Mouse (Mus musculus) heart, embryonic 15.5 days (tissue): ENCODE measurements at regions not wholly inside any gene's neighbourhood (a gene's known extent, or its start where the extent isn't known, plus 50 kb on each side); places are given as distances from the start of the nearest gene placed in this dataset.
"Not testable (repeated sequence)": the region's sequence is repeated elsewhere in the genome, so short reads cannot be mapped to it uniquely, and the experiment has no call there.

Experiments
- ATAC-seq: fragments of 200-750 bp; cut with Nextera tagmentation; replicated peaks from 2 replicates; pipeline ENCODE4 v1.8.0; 2017; ENCODE audit warnings: low read depth, moderate TSS enrichment; ENCODE audit not compliant: insufficient number of reproducible peaks, insufficient read depth, low FRiP score
- H3K27ac ChIP-seq: fragments of 300-500 bp; sonication (generic); 2 replicates; pipeline ENCODE4 v1.5.1; 2015; ENCODE audit warnings: mild to moderate bottlenecking, inconsistent platforms
- H3K27me3 ChIP-seq: fragments of 300-500 bp; sonication (generic); 2 replicates; pipeline ENCODE4 v1.6.1; 2015; ENCODE audit warnings: inconsistent platforms
- H3K36me3 ChIP-seq: fragments of 300-500 bp; sonication (generic); 2 replicates; pipeline ENCODE4 v1.6.1; 2015; ENCODE audit warnings: mild to moderate bottlenecking, inconsistent platforms
- H3K4me1 ChIP-seq: fragments of 300-500 bp; sonication (generic); replicated peaks from 2 replicates; pipeline ENCODE4 v1.6.1; 2015; ENCODE audit warnings: inconsistent platforms
- H3K4me2 ChIP-seq: fragments of 300-500 bp; sonication (generic); 2 replicates; pipeline ENCODE4 v1.6.1; 2015; ENCODE audit warnings: inconsistent platforms, mild to moderate bottlenecking, moderate library complexity
- H3K4me3 ChIP-seq: fragments of 300-500 bp; sonication (generic); 2 replicates; pipeline ENCODE4 v1.5.1; 2015; ENCODE audit warnings: mild to moderate bottlenecking, inconsistent platforms
- H3K9ac ChIP-seq: fragments of 300-500 bp; sonication (generic); 2 replicates; pipeline ENCODE4 v1.6.1; 2015; ENCODE audit warnings: mild to moderate bottlenecking, inconsistent platforms
- H3K9me3 ChIP-seq: fragments of 300-500 bp; sonication (generic); replicated peaks from 2 replicates; pipeline ENCODE4 v1.6.1; 2016; ENCODE audit warnings: inconsistent platforms
- WGBS: fragments of 180-500 bp; shearing (Covaris S2); methylation state at CpG from one replicate; pipeline ENCODE4 v1.1.7; 2015; ENCODE audit warnings: mixed read lengths; 5-methylcytosine and 5-hydroxymethylcytosine counted together

GRCm38 (mm10) chr15:32021009-32021602 is 156.0 kb upstream of the Tas2r119 start:
- no peak overlapping the region for H3K27ac ChIP-seq

GRCm38 (mm10) chr15:32034091-32034490 is 143.0 kb upstream of the Tas2r119 start:
- 70% methylated on average over 1 of the region's 1 CpGs for WGBS
- Histone ChIP-seq H3K9ac (no peak overlapping the region), H3K4me2 (no peak overlapping the region), H3K4me3 (no peak overlapping the region), H3K4me1 (no peaks in the 10 kb centered on the region), H3K36me3 (no peaks in the 10 kb centered on the region), H3K27me3 (no peaks in the 10 kb centered on the region; the same call in 1 of the 2 replicates), H3K27ac (no peak overlapping the region), H3K9me3 (no peaks in the 10 kb centered on the region)
- no peak for ATAC-seq

More at GRCm38 (mm10) chr15:32021009-32021602, 156.0 kb upstream of the Tas2r119 start:
- 59% methylated on average over 5 of the region's 5 CpGs for WGBS
- peak overlapping the region; percentile 19; the same call in 1 of the 2 replicates for H3K4me2 ChIP-seq
- no peaks in the 10 kb centered on the region for H3K27me3 ChIP-seq
- H3K4me3 ChIP-seq: no peak overlapping the region
- ATAC-seq: no peak
- no peak overlapping the region for H3K9ac ChIP-seq
- H3K4me1 ChIP-seq: 0 out of 2 replicates have a peak, but pooled peaks cover 2% of the 10 kb centered on the region
- no peaks in the 10 kb centered on the region for H3K9me3 ChIP-seq
- H3K36me3 ChIP-seq: no peaks in the 10 kb centered on the region

- no peak overlapping the region for H3K9ac ChIP-seq
- H3K4me3 ChIP-seq: no peak overlapping the region
- H3K27me3 ChIP-seq: no peaks in the 10 kb centered on the region; the same call in 1 of the 2 replicates
- no peak overlapping the region for H3K27ac ChIP-seq
- 26% methylated on average over 7 of the region's 7 CpGs for WGBS
- H3K4me1 ChIP-seq: no peaks in the 10 kb centered on the region
- ATAC-seq: no peak
- H3K36me3 ChIP-seq: no peaks in the 10 kb centered on the region
- H3K4me2 ChIP-seq: no peak overlapping the region
- no peaks in the 10 kb centered on the region for H3K9me3 ChIP-seq
These were observed 142.3 kb upstream of the Tas2r119 start for GRCm38 (mm10) chr15:32034790-32035189.

- no peaks in the 10 kb centered on the region for H3K9me3 ChIP-seq
- ATAC-seq: no peak
- 81% methylated on average over 6 of the region's 6 CpGs for WGBS
- H3K4me3 ChIP-seq: no peak overlapping the region
- no peaks in the 10 kb centered on the region for H3K27me3 ChIP-seq
- H3K4me2 ChIP-seq: no peak overlapping the region
- no peak overlapping the region for H3K9ac ChIP-seq
- H3K4me1 ChIP-seq: 0 out of 2 replicates have a peak, but pooled peaks cover 3% of the 10 kb centered on the region
- H3K36me3 ChIP-seq: no peaks in the 10 kb centered on the region
- H3K27ac ChIP-seq: no peak overlapping the region
These were observed 135.3 kb upstream of the Tas2r119 start for GRCm38 (mm10) chr15:32041764-32042163.

GRCm38 (mm10) chr15:32042173-32042572 is 134.9 kb upstream of the Tas2r119 start:
- H3K4me3 ChIP-seq: no peak overlapping the region
- WGBS: 25% methylated on average over 4 of the region's 4 CpGs

GRCm38 (mm10) chr15:32042589-32042988 is 134.5 kb upstream of the Tas2r119 start:
- 40% methylated on average over 1 of the region's 1 CpGs for WGBS
- no peak for ATAC-seq
- H3K27ac ChIP-seq: peak overlapping the region; percentile 34; the same call in 1 of the 2 replicates

More at GRCm38 (mm10) chr15:32042173-32042572, 134.9 kb upstream of the Tas2r119 start:
- Histone ChIP-seq H3K4me2 (no peak overlapping the region), H3K27me3 (no peaks in the 10 kb centered on the region), H3K9ac (no peak overlapping the region), H3K9me3 (no peaks in the 10 kb centered on the region), H3K27ac (0 out of 2 replicates have a peak overlapping the region, but pooled peaks have one; percentile 34), H3K4me1 (0 out of 2 replicates have a peak, but pooled peaks cover 3% of the 10 kb centered on the region), H3K36me3 (no peaks in the 10 kb centered on the region)
- ATAC-seq: no peak

GRCm38 (mm10) chr15:32043207-32043606 is 133.9 kb upstream of the Tas2r119 start:
- no peak overlapping the region for H3K4me2 ChIP-seq
- no peak overlapping the region for H3K4me3 ChIP-seq
- 0 out of 2 replicates have a peak, but pooled peaks cover 3% of the 10 kb centered on the region for H3K4me1 ChIP-seq
- H3K9ac ChIP-seq: no peak overlapping the region
- H3K27me3 ChIP-seq: no peaks in the 10 kb centered on the region
- peak overlapping the region; percentile 34; the same call in 1 of the 2 replicates for H3K27ac ChIP-seq
- H3K36me3 ChIP-seq: no peaks in the 10 kb centered on the region
- no peak for ATAC-seq
- no peaks in the 10 kb centered on the region for H3K9me3 ChIP-seq

More at GRCm38 (mm10) chr15:32042589-32042988, 134.5 kb upstream of the Tas2r119 start:
- Histone ChIP-seq H3K9me3 (no peaks in the 10 kb centered on the region), H3K4me2 (no peak overlapping the region), H3K9ac (no peak overlapping the region), H3K27me3 (no peaks in the 10 kb centered on the region), H3K4me3 (no peak overlapping the region), H3K4me1 (0 out of 2 replicates have a peak, but pooled peaks cover 3% of the 10 kb centered on the region), H3K36me3 (no peaks in the 10 kb centered on the region)

GRCm38 (mm10) chr15:32043670-32044069 is 133.4 kb upstream of the Tas2r119 start:
- not testable (repeated sequence) for H3K27ac ChIP-seq, H3K9ac ChIP-seq, ATAC-seq, H3K27me3 ChIP-seq, H3K9me3 ChIP-seq, H3K4me2 ChIP-seq, H3K4me3 ChIP-seq, H3K4me1 ChIP-seq, H3K36me3 ChIP-seq
- WGBS: 100% methylated on average over 1 of the region's 1 CpGs

GRCm38 (mm10) chr15:32048836-32049235 is 128.3 kb upstream of the Tas2r119 start:
- H3K9ac ChIP-seq: no peak overlapping the region
- H3K4me2 ChIP-seq: no peak overlapping the region
- H3K4me3 ChIP-seq: no peak overlapping the region
- WGBS: 64% methylated on average over 5 of the region's 5 CpGs
- no peak for ATAC-seq
- no peaks in the 10 kb centered on the region for H3K27me3 ChIP-seq
- H3K4me1 ChIP-seq: no peaks in the 10 kb centered on the region
- H3K27ac ChIP-seq: no peak overlapping the region
- no peaks in the 10 kb centered on the region for H3K36me3 ChIP-seq
- no peaks in the 10 kb centered on the region for H3K9me3 ChIP-seq

- no peak overlapping the region for H3K27ac ChIP-seq
- no peaks in the 10 kb centered on the region for H3K4me1 ChIP-seq
- no peak for ATAC-seq
- H3K36me3 ChIP-seq: no peaks in the 10 kb centered on the region
- H3K4me2 ChIP-seq: no peak overlapping the region
- H3K4me3 ChIP-seq: no peak overlapping the region
- 70% methylated on average over 4 of the region's 4 CpGs for WGBS
- H3K9ac ChIP-seq: no peak overlapping the region
- no peaks in the 10 kb centered on the region for H3K27me3 ChIP-seq
- H3K9me3 ChIP-seq: no peaks in the 10 kb centered on the region
These were observed 115.5 kb upstream of the Tas2r119 start for GRCm38 (mm10) chr15:32061573-32061972.

GRCm38 (mm10) chr15:32082109-32082508 is 95.0 kb upstream of the Tas2r119 start:
- Histone ChIP-seq H3K9me3 (no peaks in the 10 kb centered on the region; the same call in 1 of the 2 replicates), H3K4me2 (no peak overlapping the region), H3K36me3 (no peaks in the 10 kb centered on the region), H3K27me3 (no peaks in the 10 kb centered on the region), H3K4me3 (no peak overlapping the region), H3K27ac (no peak overlapping the region), H3K9ac (no peak overlapping the region), H3K4me1 (no peaks in the 10 kb centered on the region)
- WGBS: 76% methylated on average over 4 of the region's 4 CpGs
- no peak for ATAC-seq

- 53% methylated on average over 11 of the region's 11 CpGs for WGBS
- Histone ChIP-seq H3K4me3 (no peak overlapping the region), H3K9me3 (no peaks in the 10 kb centered on the region), H3K27ac (no peak overlapping the region), H3K36me3 (no peaks in the 10 kb centered on the region), H3K4me1 (no peaks in the 10 kb centered on the region), H3K27me3 (no peaks in the 10 kb centered on the region), H3K4me2 (no peak overlapping the region), H3K9ac (no peak overlapping the region)
- ATAC-seq: no peak
These were observed 83.2 kb upstream of the Tas2r119 start for GRCm38 (mm10) chr15:32093889-32094288.
